Mouse (Mus musculus): ENCODE measurements around the gene Lcn5. TPM values are rescaled to one million over a fixed set of nuclear protein-coding genes. Genes with fewer than 3 reads are reported as not detected.
A peak's percentile ranks its signal among the peaks of the same experiment; 100 is the strongest.

Lcn5 gene
- total and polyA plus RNA-seq, 3 experiments, result not detected

DNA sequence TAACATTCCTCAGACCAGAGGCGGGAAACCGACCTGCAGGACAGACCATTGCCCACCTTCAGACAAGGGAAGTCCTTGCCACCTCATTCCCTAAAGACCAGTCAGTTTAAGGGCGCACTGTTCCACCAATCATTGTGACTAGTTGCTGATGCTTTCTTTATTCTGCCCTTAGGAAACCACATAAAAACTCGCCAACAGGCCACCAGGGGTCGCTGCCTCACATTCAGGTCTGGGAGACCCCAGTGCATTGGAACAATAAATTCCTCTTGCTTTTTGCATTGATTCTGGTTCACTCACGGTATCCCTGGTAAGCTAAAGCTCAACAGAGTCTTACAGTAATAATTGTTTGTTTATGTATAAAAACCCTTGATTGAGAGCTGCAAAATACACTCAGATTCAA is 17.9 kb upstream of the Lcn5 start:
- H3K27me3 ChIP-seq (ENCODE audit: control insufficient read depth in 1 of 2, insufficient read depth in 2 of 2, low read length in 2 of 2), result peaks cover 0 to 4% of the 10 kb centered on the region in 2 experiments; a peak in 1 of 4 replicates
- H3K79me2 ChIP-seq (ENCODE audit: control insufficient read depth, insufficient read depth, low read length, poor library complexity), result no peaks in the 10 kb centered on the region
- no peaks in the 10 kb centered on the region for H3K9me3 ChIP-seq (replicated peaks; ENCODE audit: insufficient read depth, low read length)
- H3K36me3 ChIP-seq (ENCODE audit: control insufficient read depth in 1 of 2, insufficient read depth in 2 of 2, low read length in 2 of 2), result no peaks in the 10 kb centered on the region
- peak; percentile 57 for DNase-seq (ENCODE audit: low read depth, low spot score)
- no peaks in the 10 kb centered on the region for H3K4me1 ChIP-seq (ENCODE audit: control insufficient read depth in 1 of 2, insufficient read depth in 2 of 2, low read length in 2 of 2)
- H3K9ac ChIP-seq (ENCODE audit: control insufficient read depth, low read depth, low read length, poor library complexity, severe bottlenecking), result no peak overlapping the region
- H3K27ac ChIP-seq (ENCODE audit: control insufficient read depth, low read depth, low read length), result no peak overlapping the region
- no peak for TF ChIP-seq MXI1 (IDR thresholded peaks at IDR 0.05; ENCODE audit: low read depth, low read length)
- no peak for TF ChIP-seq MAZ (IDR thresholded peaks at IDR 0.05; ENCODE audit: low read depth, low read length)
- TF ChIP-seq RAD21 (IDR thresholded peaks at IDR 0.05; ENCODE audit: low read depth, low read length), result peak; percentile 21; the same call in 1 of the 2 replicates
- TF ChIP-seq GABPA (IDR thresholded peaks at IDR 0.05; ENCODE audit: low read depth, low read length), result no peak
- no peak for TF ChIP-seq TAL1 (IDR thresholded peaks at IDR 0.05; ENCODE audit: low read length)
- TF ChIP-seq CTCF (IDR thresholded peaks at IDR 0.05 in 2 of 3, conservative IDR thresholded peaks at IDR 0.05 in 1 of 3; ENCODE audit: control insufficient read depth in 1 of 3, insufficient read depth in 1 of 3, low read depth in 2 of 3, low read length in 3 of 3, poor library complexity in 1 of 3, severe bottlenecking in 1 of 3), result peak; percentile 67 to 85 (median 73)
- peak; percentile 36 for TF ChIP-seq SMC3 (IDR thresholded peaks at IDR 0.05; ENCODE audit: low read depth, low read length)
- H3K4me3 ChIP-seq (ENCODE audit: control insufficient read depth in 1 of 2, insufficient read depth in 1 of 2, low read depth in 2 of 2, low read length in 2 of 2), result no peak overlapping the region

DNA sequence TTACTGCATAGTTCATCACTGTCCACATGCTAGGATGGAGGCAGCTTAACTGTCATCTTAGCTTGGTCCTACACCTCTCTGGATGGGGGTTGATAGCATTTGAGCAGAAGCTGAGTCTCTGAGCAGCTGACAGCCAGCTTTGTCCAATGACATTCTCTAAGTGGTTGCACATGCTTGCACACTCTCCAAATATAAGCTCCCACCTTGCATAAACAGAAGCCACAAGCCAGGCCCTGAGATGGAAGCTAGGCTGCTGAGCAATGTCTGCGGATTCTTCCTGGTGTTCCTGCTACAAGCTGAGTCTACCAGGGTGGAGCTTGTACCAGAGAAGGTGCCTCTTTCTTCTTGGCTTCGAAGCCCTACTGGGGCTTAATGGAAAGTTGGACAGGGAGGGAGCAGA is 4.8 kb upstream of the Lcn5 start, which contains the start of gene Lcn8:
Lcn8 (plus strand) TSS at position 219 of the 400 bp plus-strand sequence.
- no peak within 1 kb of the TSS for H3K4me3 ChIP-seq (ENCODE audit: control insufficient read depth in 1 of 2, insufficient read depth in 1 of 2, low read depth in 2 of 2, low read length in 2 of 2)
- no peaks in the 10 kb centered on the region for H3K79me2 ChIP-seq (ENCODE audit: control insufficient read depth, insufficient read depth, low read length, poor library complexity)
- H3K4me1 ChIP-seq (ENCODE audit: control insufficient read depth in 1 of 2, insufficient read depth in 2 of 2, low read length in 2 of 2), result no peaks in the 10 kb centered on the region
- H3K36me3 ChIP-seq (ENCODE audit: control insufficient read depth in 1 of 2, insufficient read depth in 2 of 2, low read length in 2 of 2), result no peaks in the 10 kb centered on the region
- no peaks in the 10 kb centered on the region for H3K9me3 ChIP-seq (replicated peaks; ENCODE audit: insufficient read depth, low read length)
- TF ChIP-seq MXI1 (IDR thresholded peaks at IDR 0.05; ENCODE audit: low read depth, low read length), result no peak
- no peak for TF ChIP-seq CHD1 (IDR thresholded peaks at IDR 0.05; ENCODE audit: low read depth, low read length)
- TF ChIP-seq NELFE (IDR thresholded peaks at IDR 0.05; ENCODE audit: low read depth, low read length), result no peak
- TF ChIP-seq EP300 (IDR thresholded peaks at IDR 0.05; ENCODE audit: low read depth in 1 of 2, low read length in 2 of 2), result no peak
- no peak for TF ChIP-seq E2F4 (IDR thresholded peaks at IDR 0.05; ENCODE audit: borderline replicate concordance, low read depth, low read length)
- TF ChIP-seq CHD2 (IDR thresholded peaks at IDR 0.05; ENCODE audit: low read length), result no peak
- TF ChIP-seq SIN3A (IDR thresholded peaks at IDR 0.05; ENCODE audit: low read length), result no peak
- no peak for DNase-seq (ENCODE audit: low read depth, low spot score)
- no peak within 1 kb of the TSS for H3K27ac ChIP-seq (ENCODE audit: control insufficient read depth, low read depth, low read length)
- H3K9ac ChIP-seq (ENCODE audit: control insufficient read depth, low read depth, low read length, poor library complexity, severe bottlenecking), result no peak within 1 kb of the TSS
- peaks cover 8 to 20% of the 10 kb centered on the region in 2 experiments; a peak in 3 of 4 replicates for H3K27me3 ChIP-seq (ENCODE audit: control insufficient read depth in 1 of 2, insufficient read depth in 2 of 2, low read length in 2 of 2)

DNA sequence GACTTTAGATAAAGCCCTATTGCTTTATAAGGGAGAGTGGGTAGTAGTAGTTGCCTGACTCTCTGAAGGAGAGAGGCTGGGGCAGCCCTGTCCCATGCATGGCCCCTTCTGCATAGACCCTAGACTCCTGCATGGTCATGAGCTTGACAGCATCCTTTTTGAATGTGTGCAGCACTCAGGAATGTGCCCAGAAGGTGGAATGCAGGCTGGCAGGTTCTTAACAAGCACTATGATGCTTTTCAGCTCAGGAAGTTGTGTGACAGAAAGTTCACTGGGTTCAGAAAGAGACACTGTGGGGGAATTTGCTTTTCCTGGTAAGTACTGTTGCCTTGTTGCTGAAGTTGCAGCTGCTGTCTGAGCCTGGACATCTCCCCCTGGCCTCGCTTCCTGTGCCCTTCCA is 3.2 kb upstream of the Lcn5 start:
- DNase-seq (ENCODE audit: low read depth, low spot score), result no peak
- H3K36me3 ChIP-seq (ENCODE audit: control insufficient read depth in 1 of 2, insufficient read depth in 2 of 2, low read length in 2 of 2), result no peaks in the 10 kb centered on the region
- no peaks in the 10 kb centered on the region for H3K9me3 ChIP-seq (replicated peaks; ENCODE audit: insufficient read depth, low read length)
- H3K27me3 ChIP-seq (ENCODE audit: control insufficient read depth in 1 of 2, insufficient read depth in 2 of 2, low read length in 2 of 2), result peaks cover 10 to 20% of the 10 kb centered on the region in 2 experiments; a peak in 3 of 4 replicates
- H3K9ac ChIP-seq (ENCODE audit: control insufficient read depth, low read depth, low read length, poor library complexity, severe bottlenecking), result no peak overlapping the region
- H3K4me3 ChIP-seq (ENCODE audit: control insufficient read depth in 1 of 2, insufficient read depth in 1 of 2, low read depth in 2 of 2, low read length in 2 of 2), result no peak overlapping the region
- no peaks in the 10 kb centered on the region for H3K4me1 ChIP-seq (ENCODE audit: control insufficient read depth in 1 of 2, insufficient read depth in 2 of 2, low read length in 2 of 2)
- H3K27ac ChIP-seq (ENCODE audit: control insufficient read depth, low read depth, low read length), result no peak overlapping the region
- H3K79me2 ChIP-seq (ENCODE audit: control insufficient read depth, insufficient read depth, low read length, poor library complexity), result no peaks in the 10 kb centered on the region
- no peak for TF ChIP-seq RAD21 (IDR thresholded peaks at IDR 0.05; ENCODE audit: low read depth, low read length)
- no peak for TF ChIP-seq ZMIZ1 (IDR thresholded peaks at IDR 0.05; ENCODE audit: low read depth, low read length)
- TF ChIP-seq ZC3H11A (IDR thresholded peaks at IDR 0.05; ENCODE audit: low read depth, low read length), result no peak
- no peak for TF ChIP-seq CHD2 (IDR thresholded peaks at IDR 0.05; ENCODE audit: low read length)
- no peak for TF ChIP-seq GABPA (IDR thresholded peaks at IDR 0.05; ENCODE audit: low read depth, low read length)
- no peak for TF ChIP-seq NRF1 (IDR thresholded peaks at IDR 0.05; ENCODE audit: insufficient read depth, low read depth, low read length, poor library complexity, severe bottlenecking)
- no peak for TF ChIP-seq TAL1 (IDR thresholded peaks at IDR 0.05; ENCODE audit: low read length)
- TF ChIP-seq SMC3 (IDR thresholded peaks at IDR 0.05; ENCODE audit: low read depth, low read length), result no peak
- TF ChIP-seq ZNF384 (IDR thresholded peaks at IDR 0.05; ENCODE audit: low read depth, low read length), result no peak
- no peak for TF ChIP-seq HCFC1 (IDR thresholded peaks at IDR 0.05; ENCODE audit: low read depth, low read length)
- no peak for TF ChIP-seq UBTF (IDR thresholded peaks at IDR 0.05; ENCODE audit: borderline replicate concordance, insufficient read depth, low read depth, low read length)
- TF ChIP-seq RCOR1 (IDR thresholded peaks at IDR 0.05; ENCODE audit: low read depth, low read length), result no peak
- TF ChIP-seq SIN3A (IDR thresholded peaks at IDR 0.05; ENCODE audit: low read length), result no peak
- TF ChIP-seq MEF2A (IDR thresholded peaks at IDR 0.05; ENCODE audit: extremely low read depth, insufficient replicate concordance, low read depth, low read length, poor library complexity, severe bottlenecking), result no peak
- no peak for TF ChIP-seq POLR2AphosphoS5 (IDR thresholded peaks at IDR 0.05; ENCODE audit: borderline replicate concordance, low read depth, low read length)
- TF ChIP-seq USF2 (IDR thresholded peaks at IDR 0.05; ENCODE audit: borderline replicate concordance in 1 of 2, insufficient read depth in 1 of 2, low read depth in 1 of 2, low read length in 2 of 2), result no peak
- no peak for TF ChIP-seq POLR2AphosphoS2 (IDR thresholded peaks at IDR 0.05; ENCODE audit: low read length)
- TF ChIP-seq EP300 (IDR thresholded peaks at IDR 0.05; ENCODE audit: low read depth in 1 of 2, low read length in 2 of 2), result no peak

Measured in MEL (cell line).